8 mouse cellular contexts compared by ENCODE assay signal in the genomic region with DNA sequence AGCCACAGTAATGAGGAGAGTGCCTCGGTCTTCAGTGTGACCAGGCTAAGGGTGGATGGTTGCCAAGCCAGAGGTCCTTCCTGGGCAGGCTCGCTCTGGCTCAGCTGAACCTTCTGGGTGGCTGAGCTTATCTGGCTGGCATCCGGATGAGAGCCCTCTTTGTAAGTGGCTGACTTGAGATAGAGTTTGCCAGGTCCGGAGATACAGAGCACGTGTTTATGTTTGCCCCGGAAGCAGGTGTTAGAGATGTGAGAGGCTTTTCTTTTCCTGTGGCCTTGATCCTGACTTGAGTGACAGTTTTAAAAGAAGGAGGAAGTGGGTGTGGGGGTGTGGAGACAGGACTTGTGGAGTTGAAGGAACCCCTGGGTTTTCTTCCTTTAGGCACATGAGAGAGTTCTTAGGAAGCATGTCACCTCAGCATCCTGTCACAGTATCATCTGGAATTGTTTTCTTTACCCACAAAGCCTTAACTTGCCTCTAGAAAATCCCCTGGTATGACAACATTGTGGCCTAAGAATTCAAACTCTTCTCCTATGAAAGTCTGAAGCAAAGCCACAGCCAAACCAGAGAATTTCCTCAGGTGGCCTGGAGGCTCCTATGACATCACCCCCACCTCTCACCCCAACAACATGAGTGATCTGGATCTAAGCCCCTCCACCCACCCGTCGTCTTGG. TPM values are rescaled to one million over a fixed set of nuclear protein-coding genes. Genes with fewer than 3 reads are reported as not detected.
DNase-seq lines count a peak whose midpoint lies in the region; ATAC-seq and TF ChIP-seq lines count a peak whose summit lies in the region.

No protein-coding gene starts in this region.

- H3K4me2 ChIP-seq in forebrain, embryonic 13.5 days = no peak overlapping the region
- H3K4me2 ChIP-seq in lung, embryonic 16.5 days (ENCODE audit: low read depth, low read length) = no peak overlapping the region

- no peak overlapping the region for H3K4me3 ChIP-seq in MEL (ENCODE audit: control insufficient read depth in 1 of 2, insufficient read depth in 1 of 2, low read depth in 2 of 2, low read length in 2 of 2)
- no peak overlapping the region for H3K4me3 ChIP-seq in forebrain, embryonic 13.5 days
- no peak overlapping the region for H3K4me3 ChIP-seq in kidney, adult 2 months (ENCODE audit: insufficient read depth, low read depth, low read length)
- H3K4me3 ChIP-seq in lung, embryonic 16.5 days (ENCODE audit: low read length) = no peak overlapping the region

- H3K79me2 ChIP-seq in MEL (ENCODE audit: control insufficient read depth, insufficient read depth, low read length, poor library complexity) = no peaks in the 10 kb centered on the region

- H3K27ac ChIP-seq in MEL (ENCODE audit: control insufficient read depth, low read depth, low read length) = peak overlapping the region; percentile 47
- H3K27ac ChIP-seq in forebrain, embryonic 13.5 days = peak overlapping the region; percentile 60; the same call in 1 of the 2 replicates
- H3K27ac ChIP-seq in kidney, adult 2 months (ENCODE audit: insufficient read depth, low read depth, low read length) = no peak overlapping the region
- H3K27ac ChIP-seq in lung, embryonic 16.5 days (ENCODE audit: low read length) = peak overlapping the region; percentile 76

- H3K36me3 ChIP-seq in MEL (ENCODE audit: control insufficient read depth in 1 of 2, insufficient read depth in 2 of 2, low read length in 2 of 2) = peaks cover 0 to 25% of the 10 kb centered on the region in 2 experiments; a peak in 2 of 4 replicates
- H3K36me3 ChIP-seq in forebrain, embryonic 13.5 days (ENCODE audit: poor library complexity, severe bottlenecking) = peaks cover 48% of the 10 kb centered on the region
- peaks cover 1% of the 10 kb centered on the region; the same call in 1 of the 2 replicates for H3K36me3 ChIP-seq in kidney, adult 2 months (ENCODE audit: control insufficient read depth, insufficient read depth, low read length)
- no peaks in the 10 kb centered on the region for H3K36me3 ChIP-seq in lung, embryonic 16.5 days (ENCODE audit: control insufficient read depth, insufficient read depth, low read length)
- H3K36me3 ChIP-seq in splenic B cell, adult 2 months (ENCODE audit: control insufficient read depth, insufficient read depth, low read length, poor library complexity, severe bottlenecking) = peaks cover 6% of the 10 kb centered on the region

- H3K9me3 ChIP-seq in MEL (replicated peaks; ENCODE audit: insufficient read depth, low read length) = no peaks in the 10 kb centered on the region
- H3K9me3 ChIP-seq in forebrain, embryonic 13.5 days (replicated peaks) = no peaks in the 10 kb centered on the region
- H3K9me3 ChIP-seq in lung, embryonic 16.5 days (ENCODE audit: control insufficient read depth, low read length) = no peaks in the 10 kb centered on the region

- peak; percentile 66 to 76 for DNase-seq in frontal cortex, postnatal 10 days (ENCODE audit: low spot score in 2 of 2)
- peak; percentile 70 for DNase-seq in MEL (ENCODE audit: low read depth, low spot score)
- DNase-seq in kidney, adult 2 months = peak; percentile 43
- peak; percentile 18 for DNase-seq in splenic B cell, adult 2 months (ENCODE audit: low read depth, low spot score)
- no peak for DNase-seq in embryo, embryonic 10.5 days (ENCODE audit: low spot score)

- peak; percentile 34 to 80; a peak in 3 of 4 replicates for TF ChIP-seq EP300 in MEL (IDR thresholded peaks at IDR 0.05; ENCODE audit: low read depth in 1 of 2, low read length in 2 of 2)

- no peak for ATAC-seq in frontal cortex, adult (ENCODE audit: low TSS enrichment)
- ATAC-seq in forebrain, embryonic 13.5 days = peak; percentile 37; the same call in 1 of the 2 replicates
- ATAC-seq in lung, embryonic 16.5 days (ENCODE audit: low read depth) = peak; percentile 86

- H3K4me1 ChIP-seq in MEL (ENCODE audit: control insufficient read depth in 1 of 2, insufficient read depth in 2 of 2, low read length in 2 of 2) = peaks cover 8 to 33% of the 10 kb centered on the region in 2 experiments
- H3K4me1 ChIP-seq in forebrain, embryonic 13.5 days = peaks cover 34% of the 10 kb centered on the region
- H3K4me1 ChIP-seq in kidney, adult 2 months (ENCODE audit: control insufficient read depth, insufficient read depth, low read length) = no peaks in the 10 kb centered on the region
- H3K4me1 ChIP-seq in lung, embryonic 16.5 days (replicated peaks; ENCODE audit: control insufficient read depth, insufficient read depth, low read length) = peaks cover 23% of the 10 kb centered on the region

- H3K9ac ChIP-seq in MEL (ENCODE audit: control insufficient read depth, low read depth, low read length, poor library complexity, severe bottlenecking) = peak overlapping the region; percentile 6; the same call in 1 of the 2 replicates
- no peak overlapping the region for H3K9ac ChIP-seq in forebrain, embryonic 13.5 days
- no peak overlapping the region for H3K9ac ChIP-seq in lung, embryonic 16.5 days (ENCODE audit: low read length)

- TF ChIP-seq POLR2A in MEL (IDR thresholded peaks at IDR 0.05; ENCODE audit: control insufficient read depth in 1 of 2, insufficient read depth in 1 of 2, low read depth in 1 of 2, low read length in 2 of 2, poor library complexity in 1 of 2) = no peak
- TF ChIP-seq POLR2A in kidney, adult 2 months (IDR thresholded peaks at IDR 0.05; ENCODE audit: low read depth, low read length) = no peak

- 66% methylated on average over 8 of the region's 8 CpGs for WGBS in forebrain, embryonic 13.5 days
- 46% methylated on average over 8 of the region's 8 CpGs for WGBS in kidney, adult 2 months
- WGBS in lung, embryonic 16.5 days = 18% methylated on average over 8 of the region's 8 CpGs

- H3K27me3 ChIP-seq in MEL (ENCODE audit: control insufficient read depth in 1 of 2, insufficient read depth in 2 of 2, low read length in 2 of 2) = no peaks in the 10 kb centered on the region
- no peaks in the 10 kb centered on the region for H3K27me3 ChIP-seq in forebrain, embryonic 13.5 days
- H3K27me3 ChIP-seq in kidney, adult 2 months (replicated peaks; ENCODE audit: control insufficient read depth, insufficient read depth, low read length) = no peaks in the 10 kb centered on the region
- no peaks in the 10 kb centered on the region for H3K27me3 ChIP-seq in lung, embryonic 16.5 days (ENCODE audit: control insufficient read depth, insufficient read depth, low read depth, low read length)
- H3K27me3 ChIP-seq in splenic B cell, adult 2 months (ENCODE audit: control insufficient read depth, insufficient read depth, low read length, poor library complexity, severe bottlenecking) = no peaks in the 10 kb centered on the region

- no peak for TF ChIP-seq RAD21 in MEL (IDR thresholded peaks at IDR 0.05; ENCODE audit: low read depth, low read length)

- no peak for TF ChIP-seq CTCF in MEL (IDR thresholded peaks at IDR 0.05 in 2 of 3, conservative IDR thresholded peaks at IDR 0.05 in 1 of 3; ENCODE audit: control insufficient read depth in 1 of 3, insufficient read depth in 1 of 3, low read depth in 2 of 3, low read length in 3 of 3, poor library complexity in 1 of 3, severe bottlenecking in 1 of 3)
- no peak for TF ChIP-seq CTCF in kidney, adult 2 months (conservative IDR thresholded peaks at IDR 0.05; ENCODE audit: insufficient read depth, insufficient read length, low read depth, low read length)

TF ChIP-seq in MEL, 35 proteins besides CTCF, POLR2A, EP300 and RAD21 (continues in another document):
- TF ChIP-seq TBP (IDR thresholded peaks at IDR 0.05; ENCODE audit: low read depth, low read length) (no peak), USF1 (IDR thresholded peaks at IDR 0.05; ENCODE audit: low read depth, low read length) (no peak), BHLHE40 (IDR thresholded peaks at IDR 0.05; ENCODE audit: borderline replicate concordance, low read depth, low read length) (peak; percentile 66; the same call in 1 of the 2 replicates), JUND (IDR thresholded peaks at IDR 0.05; ENCODE audit: low read depth, low read length) (no peak), E2F4 (IDR thresholded peaks at IDR 0.05; ENCODE audit: borderline replicate concordance, low read depth, low read length) (no peak), ETS1 (IDR thresholded peaks at IDR 0.05; ENCODE audit: low read depth, low read length) (peak; percentile 96), CHD1 (IDR thresholded peaks at IDR 0.05; ENCODE audit: low read depth, low read length) (no peak), POLR2AphosphoS2 (IDR thresholded peaks at IDR 0.05; ENCODE audit: low read length) (no peak), MAZ (IDR thresholded peaks at IDR 0.05; ENCODE audit: low read depth, low read length) (no peak), USF2 (IDR thresholded peaks at IDR 0.05; ENCODE audit: borderline replicate concordance in 1 of 2, insufficient read depth in 1 of 2, low read depth in 1 of 2, low read length in 2 of 2) (no peak), HCFC1 (IDR thresholded peaks at IDR 0.05; ENCODE audit: low read depth, low read length) (0 out of 2 replicates have a peak, but pooled peaks have one; percentile 17), KAT2A (conservative IDR thresholded peaks at IDR 0.05; ENCODE audit: low read depth, low read length) (no peak), MAFK (IDR thresholded peaks at IDR 0.05; ENCODE audit: borderline replicate concordance, low read depth, low read length) (no peak), ZKSCAN1 (IDR thresholded peaks at IDR 0.05; ENCODE audit: low read depth, low read length) (no peak), NRF1 (IDR thresholded peaks at IDR 0.05; ENCODE audit: insufficient read depth, low read depth, low read length, poor library complexity, severe bottlenecking) (no peak), ZNF384 (IDR thresholded peaks at IDR 0.05; ENCODE audit: low read depth, low read length) (no peak), GABPA (IDR thresholded peaks at IDR 0.05; ENCODE audit: low read depth, low read length) (no peak), SMC3 (IDR thresholded peaks at IDR 0.05; ENCODE audit: low read depth, low read length) (no peak)

RNA-seq across cellular contexts. Expression of gene Rlbp1, which starts 23.3 kb away (rescaled TPM):
- total RNA-seq in MEL (2012; rRNA removed) = 0.12 and 0.16 TPM in 2 replicates
- under 1 TPM in 1 of 2 experiments, not detected in 1; 0.17 TPM for polyA plus RNA-seq in MEL (2012; ENCODE audit: insufficient read depth in 1 of 2, insufficient read length in 2 of 2, low read depth in 1 of 2, low replicate concordance in 2 of 2, missing spikeins in 1 of 2)
- polyA plus RNA-seq in forebrain, embryonic 13.5 days (2015; fragmentation: Nextera tagmentation; extraction: Ambion mirVana) = 40.5 and 52.8 TPM in 2 replicates
- polyA plus RNA-seq in kidney, adult 2 months (2012; rRNA removed) = 0.33 TPM in 1 of 2 replicates, not detected in the other
- polyA plus RNA-seq in lung, embryonic 16.5 days (2015; fragmentation: Nextera tagmentation; extraction: Ambion mirVana) = 0.40 and 0.49 TPM in 2 replicates

RNA-seq across cellular contexts. Expression of gene Fanci, which starts 28.2 kb away (rescaled TPM):
- total RNA-seq in MEL (2012; rRNA removed) = 6.9 and 8.4 TPM in 2 replicates
- polyA plus RNA-seq in MEL (2012; ENCODE audit: insufficient read depth in 1 of 2, insufficient read length in 2 of 2, low read depth in 1 of 2, low replicate concordance in 2 of 2, missing spikeins in 1 of 2) = 1 to 10 TPM in 1 of 2 experiments, not detected in 1; 9.0 TPM
- polyA plus RNA-seq in forebrain, embryonic 13.5 days (2015; fragmentation: Nextera tagmentation; extraction: Ambion mirVana) = 10.3 and 11.4 TPM in 2 replicates
- polyA plus RNA-seq in kidney, adult 2 months (2012; rRNA removed) = 0.10 and 0.17 TPM in 2 replicates
- 12.8 and 13.7 TPM in 2 replicates for polyA plus RNA-seq in lung, embryonic 16.5 days (2015; fragmentation: Nextera tagmentation; extraction: Ambion mirVana)

Comparison
In these comparisons a context has a peak if more than half of its experiments do, and no peak if none do; other contexts are left out.
1. RNA of gene Rlbp1, which starts 23.3 kb away (polyA plus RNA-seq): 40.5 to 52.8 TPM in forebrain, embryonic 13.5 days; 0.40 to 0.49 TPM in lung, embryonic 16.5 days, 0.33 TPM in kidney, adult 2 months and 0.17 TPM in MEL; every median in the first group is over 10 times any median in the second.